ENCODE assay signal across 19 mouse cellular contexts in the genomic region with DNA sequence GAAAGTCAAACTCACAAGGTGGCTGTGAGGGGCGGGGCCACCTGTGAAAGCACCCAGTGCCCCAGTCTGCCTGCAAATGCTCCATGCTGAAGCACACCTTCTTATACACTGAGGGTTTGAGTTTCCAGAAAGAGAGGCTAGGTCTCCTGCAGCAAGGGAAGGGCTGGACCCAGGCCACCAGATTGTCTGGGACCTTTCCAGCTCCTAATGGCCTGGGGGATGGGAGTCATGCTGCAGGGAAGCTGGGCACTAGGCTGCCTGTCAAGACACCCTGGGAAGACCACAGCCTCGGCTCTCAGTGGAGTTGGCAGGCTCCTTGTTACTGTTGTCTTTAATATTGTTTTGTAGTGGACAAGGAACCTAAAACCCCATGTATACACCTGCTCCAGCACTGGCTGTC. TPM values are rescaled to one million over a fixed set of nuclear protein-coding genes. Genes with fewer than 3 reads are reported as not detected.
DNase-seq lines count a peak whose midpoint lies in the region; ATAC-seq and TF ChIP-seq lines count a peak whose summit lies in the region.
"Had no signal": no experiment of that assay in that cellular context is flagged by ENCODE, and none has a peak within 500 bp of the region (broad histone marks: within the 10 kb centered on the region; RNA-seq: fewer than 3 reads in every experiment).

No protein-coding gene starts in this region.

- peaks cover 8% of the 10 kb centered on the region for H3K4me1 ChIP-seq in forebrain, embryonic 16.5 days (replicated peaks; ENCODE audit: control insufficient read depth, insufficient read depth, low read length)
- H3K4me1 ChIP-seq in forebrain, embryonic 12.5 days, result peaks cover 11% of the 10 kb centered on the region; the same call in 1 of the 2 replicates
- peaks cover 34% of the 10 kb centered on the region for H3K4me1 ChIP-seq in liver, adult 2 months (ENCODE audit: control insufficient read depth, insufficient read depth, low read length)
- H3K4me1 ChIP-seq in heart, embryonic 15.5 days (replicated peaks), result peaks cover 55% of the 10 kb centered on the region
- H3K4me1 ChIP-seq in limb, embryonic 14.5 days (ENCODE audit: control insufficient read depth, insufficient read depth, low read length), result no peaks in the 10 kb centered on the region
- H3K4me1 ChIP-seq: embryonic facial prominence, embryonic 12.5 days had no signal

- no peak for ATAC-seq in forebrain, embryonic 16.5 days
- ATAC-seq in forebrain, embryonic 12.5 days (ENCODE audit: low FRiP score), result no peak
- ATAC-seq in heart, embryonic 15.5 days (replicated peaks; ENCODE audit: insufficient number of reproducible peaks, insufficient read depth, low FRiP score, low read depth), result no peak
- no peak for ATAC-seq in limb, embryonic 14.5 days (ENCODE audit: low FRiP score, low read depth)
- ATAC-seq: activated CD4-positive, CD25-positive, alpha-beta regulatory T cell, adult 4 months; forebrain, embryonic 15.5 days had no signal

- DNase-seq in liver, adult 2 months (ENCODE audit: extremely low read depth, low read depth, low spot score), result peak; percentile 29
- DNase-seq in liver, result no peak
- no peak for DNase-seq in limb, embryonic 14.5 days (ENCODE audit: low spot score)
- no peak for DNase-seq in thymus, adult 18-20 months
- no peak for DNase-seq in thymus, postnatal 36 days
- DNase-seq: cerebellum, adult 2 months; kidney, adult 9 months; lung, postnatal 14 days; spleen, adult 18-20 months had no signal

- H3K27me3 ChIP-seq in forebrain, embryonic 16.5 days (replicated peaks; ENCODE audit: control insufficient read depth, insufficient read depth, low read length), result no peaks in the 10 kb centered on the region
- H3K27me3 ChIP-seq in forebrain, embryonic 12.5 days, result no peaks in the 10 kb centered on the region
- no peaks in the 10 kb centered on the region for H3K27me3 ChIP-seq in liver, adult 2 months (ENCODE audit: control insufficient read depth, insufficient read depth, low read length)
- H3K27me3 ChIP-seq in heart, embryonic 15.5 days, result no peaks in the 10 kb centered on the region
- no peaks in the 10 kb centered on the region for H3K27me3 ChIP-seq in limb, embryonic 14.5 days (ENCODE audit: control insufficient read depth, insufficient read depth, low read length)
- H3K27me3 ChIP-seq: embryonic facial prominence, embryonic 12.5 days; forebrain, embryonic 15.5 days; limb, embryonic 15.5 days had no signal

- H3K36me3 ChIP-seq in forebrain, embryonic 16.5 days (ENCODE audit: control insufficient read depth, insufficient read depth), result no peaks in the 10 kb centered on the region
- peaks cover 12% of the 10 kb centered on the region; the same call in 1 of the 2 replicates for H3K36me3 ChIP-seq in forebrain, embryonic 12.5 days (replicated peaks)
- no peaks in the 10 kb centered on the region for H3K36me3 ChIP-seq in liver, adult 2 months (ENCODE audit: control insufficient read depth, insufficient read depth, low read length)
- H3K36me3 ChIP-seq in heart, embryonic 15.5 days, result 0 out of 2 replicates have a peak, but pooled peaks cover 5% of the 10 kb centered on the region
- H3K36me3 ChIP-seq in limb, embryonic 14.5 days (ENCODE audit: control insufficient read depth, insufficient read depth, low read length), result no peaks in the 10 kb centered on the region
- H3K36me3 ChIP-seq: forebrain, embryonic 15.5 days had no signal

- H3K9ac ChIP-seq in forebrain, embryonic 16.5 days (replicated peaks; ENCODE audit: low read depth, low read length), result 0 out of 2 replicates have a peak overlapping the region, but pooled peaks have one; percentile 17
- H3K9ac ChIP-seq in forebrain, embryonic 12.5 days, result no peak overlapping the region
- peak overlapping the region; percentile 21; the same call in 1 of the 2 replicates for H3K9ac ChIP-seq in liver, adult 2 months (ENCODE audit: low read depth, low read length)
- no peak overlapping the region for H3K9ac ChIP-seq in heart, embryonic 15.5 days
- peak overlapping the region; percentile 12; the same call in 1 of the 2 replicates for H3K9ac ChIP-seq in limb, embryonic 14.5 days (ENCODE audit: low read depth, low read length, severe bottlenecking)
- H3K9ac ChIP-seq: embryonic facial prominence, embryonic 12.5 days; forebrain, embryonic 15.5 days; limb, embryonic 15.5 days had no signal

- peaks cover 37% of the 10 kb centered on the region; the same call in 1 of the 2 replicates for H3K79me2 ChIP-seq in liver, adult 2 months (ENCODE audit: control insufficient read depth, insufficient read depth, low read length)

- no peak for TF ChIP-seq CTCF in liver, adult 2 months (IDR thresholded peaks at IDR 0.05; ENCODE audit: low read depth, low read length)

- no peak overlapping the region for H3K27ac ChIP-seq in forebrain, embryonic 16.5 days (ENCODE audit: low read length)
- H3K27ac ChIP-seq in forebrain, embryonic 12.5 days, result no peak overlapping the region
- peak overlapping the region; percentile 89 for H3K27ac ChIP-seq in liver, adult 2 months (replicated peaks; ENCODE audit: insufficient read depth, low read depth, low read length)
- H3K27ac ChIP-seq in heart, embryonic 15.5 days, result peak overlapping the region; percentile 85
- H3K27ac ChIP-seq in limb, embryonic 14.5 days (replicated peaks; ENCODE audit: low read depth, low read length), result no peak overlapping the region
- H3K27ac ChIP-seq: embryonic facial prominence, embryonic 12.5 days; forebrain, embryonic 15.5 days; limb, embryonic 15.5 days had no signal

- no peak overlapping the region for H3K4me3 ChIP-seq in forebrain, embryonic 16.5 days (replicated peaks; ENCODE audit: low read length)
- no peak overlapping the region for H3K4me3 ChIP-seq in forebrain, embryonic 12.5 days (replicated peaks)
- no peak overlapping the region for H3K4me3 ChIP-seq in liver, adult 2 months (ENCODE audit: insufficient read depth, low read depth, low read length)
- H3K4me3 ChIP-seq in heart, embryonic 15.5 days, result no peak overlapping the region
- no peak overlapping the region for H3K4me3 ChIP-seq in limb, embryonic 14.5 days (replicated peaks; ENCODE audit: low read length)
- H3K4me3 ChIP-seq: embryonic facial prominence, embryonic 12.5 days; forebrain, embryonic 15.5 days; limb, embryonic 15.5 days had no signal

- no peak for TF ChIP-seq POLR2A in liver, adult 2 months (IDR thresholded peaks at IDR 0.05; ENCODE audit: extremely low read depth, insufficient read depth, low read length)
- no peak for TF ChIP-seq POLR2A in limb, embryonic 14.5 days (IDR thresholded peaks at IDR 0.05; ENCODE audit: borderline replicate concordance, extremely low read depth, insufficient read depth, insufficient read length)

- WGBS in forebrain, embryonic 16.5 days, result 61% methylated on average over 2 of the region's 2 CpGs
- WGBS in forebrain, embryonic 12.5 days, result 84% methylated on average over 2 of the region's 2 CpGs
- 63% methylated on average over 2 of the region's 2 CpGs for WGBS in liver, adult 2 months
- 64% methylated on average over 2 of the region's 2 CpGs for WGBS in heart, embryonic 15.5 days
- WGBS in limb, embryonic 14.5 days, result 85% methylated on average over 2 of the region's 2 CpGs

- no peaks in the 10 kb centered on the region for H3K9me3 ChIP-seq in forebrain, embryonic 16.5 days (ENCODE audit: control insufficient read depth, low read length)
- H3K9me3 ChIP-seq in forebrain, embryonic 12.5 days, result no peaks in the 10 kb centered on the region
- H3K9me3 ChIP-seq in heart, embryonic 15.5 days (replicated peaks), result no peaks in the 10 kb centered on the region
- no peaks in the 10 kb centered on the region for H3K9me3 ChIP-seq in limb, embryonic 14.5 days (ENCODE audit: control insufficient read depth, low read length)
- H3K9me3 ChIP-seq: embryonic facial prominence, embryonic 12.5 days; forebrain, embryonic 15.5 days; limb, embryonic 15.5 days had no signal

- no peak overlapping the region for H3K4me2 ChIP-seq in forebrain, embryonic 16.5 days (ENCODE audit: low read length)
- H3K4me2 ChIP-seq in forebrain, embryonic 12.5 days, result no peak overlapping the region
- 0 out of 2 replicates have a peak overlapping the region, but pooled peaks have one; percentile 4 for H3K4me2 ChIP-seq in heart, embryonic 15.5 days
- H3K4me2 ChIP-seq in limb, embryonic 14.5 days (replicated peaks; ENCODE audit: low read depth, low read length, severe bottlenecking), result no peak overlapping the region
- H3K4me2 ChIP-seq: embryonic facial prominence, embryonic 12.5 days; forebrain, embryonic 15.5 days; limb, embryonic 15.5 days; midbrain, embryonic 11.5 days had no signal

RNA-seq across cellular contexts. Expression of a gene that starts 8.3 kb away (rescaled TPM):
- polyA plus RNA-seq in forebrain, embryonic 16.5 days (2015; fragmentation: Nextera tagmentation; extraction: Ambion mirVana), result 43.5 and 43.8 TPM in 2 replicates
- polyA plus RNA-seq in forebrain, embryonic 12.5 days (2016; fragmentation: Nextera tagmentation; extraction: Ambion mirVana), result 45.5 and 48.3 TPM in 2 replicates
- total RNA-seq in liver, adult 2 months (2014; rRNA removed), result 12.9 and 16.0 TPM in 2 replicates
- 34.1 and 40.4 TPM in 2 replicates for polyA plus RNA-seq in liver, adult 2 months (2012; rRNA removed)
- polyA plus RNA-seq in heart, embryonic 15.5 days (2015; fragmentation: Nextera tagmentation; extraction: Ambion mirVana), result 33.8 and 37.9 TPM in 2 replicates
- 19.6 and 23.6 TPM in 2 replicates for polyA plus RNA-seq in limb, embryonic 14.5 days (2012; rRNA removed)
- polyA plus RNA-seq in limb, embryonic 14.5 days (2014; fragmentation: Nextera tagmentation; extraction: Ambion mirVana), result 27.5 and 31.7 TPM in 2 replicates

RNA-seq across cellular contexts. Expression of a gene that starts 24.1 kb away (rescaled TPM):
- polyA plus RNA-seq in forebrain, embryonic 16.5 days (2015; fragmentation: Nextera tagmentation; extraction: Ambion mirVana), result 2.5 and 2.7 TPM in 2 replicates
- 1.6 and 1.7 TPM in 2 replicates for polyA plus RNA-seq in forebrain, embryonic 12.5 days (2016; fragmentation: Nextera tagmentation; extraction: Ambion mirVana)
- 0.09 and 0.40 TPM in 2 replicates for total RNA-seq in liver, adult 2 months (2014; rRNA removed)
- 1.8 and 2.7 TPM in 2 replicates for polyA plus RNA-seq in liver, adult 2 months (2012; rRNA removed)
- polyA plus RNA-seq in heart, embryonic 15.5 days (2015; fragmentation: Nextera tagmentation; extraction: Ambion mirVana), result 2.1 and 2.2 TPM in 2 replicates
- 9.2 and 15.5 TPM in 2 replicates for polyA plus RNA-seq in limb, embryonic 14.5 days (2012; rRNA removed)
- polyA plus RNA-seq in limb, embryonic 14.5 days (2014; fragmentation: Nextera tagmentation; extraction: Ambion mirVana), result 4.0 and 4.4 TPM in 2 replicates

RNA-seq across cellular contexts. Expression of a gene that starts 35.2 kb away (rescaled TPM):
- 38.0 and 40.3 TPM in 2 replicates for polyA plus RNA-seq in forebrain, embryonic 16.5 days (2015; fragmentation: Nextera tagmentation; extraction: Ambion mirVana)
- polyA plus RNA-seq in forebrain, embryonic 12.5 days (2016; fragmentation: Nextera tagmentation; extraction: Ambion mirVana), result 42.4 and 43.0 TPM in 2 replicates
- total RNA-seq in liver, adult 2 months (2014; rRNA removed), result 6.3 and 11.3 TPM in 2 replicates
- polyA plus RNA-seq in liver, adult 2 months (2012; rRNA removed), result 24.2 and 37.1 TPM in 2 replicates
- polyA plus RNA-seq in heart, embryonic 15.5 days (2015; fragmentation: Nextera tagmentation; extraction: Ambion mirVana), result 81.2 and 81.6 TPM in 2 replicates
- 126 and 169 TPM in 2 replicates for polyA plus RNA-seq in limb, embryonic 14.5 days (2012; rRNA removed)
- 66.7 and 67.0 TPM in 2 replicates for polyA plus RNA-seq in limb, embryonic 14.5 days (2014; fragmentation: Nextera tagmentation; extraction: Ambion mirVana)

RNA-seq across cellular contexts. Expression of a gene that starts 43.5 kb away (rescaled TPM):
- 0.39 and 0.61 TPM in 2 replicates for polyA plus RNA-seq in forebrain, embryonic 16.5 days (2015; fragmentation: Nextera tagmentation; extraction: Ambion mirVana)
- polyA plus RNA-seq in forebrain, embryonic 12.5 days (2016; fragmentation: Nextera tagmentation; extraction: Ambion mirVana), result 0.19 TPM in 1 of 2 replicates, not detected in the other
- 0.20 TPM in 1 of 2 replicates, not detected in the other for total RNA-seq in liver, adult 2 months (2014; rRNA removed)
- polyA plus RNA-seq in liver, adult 2 months (2012; rRNA removed), result 0.13 TPM in 1 of 2 replicates, not detected in the other
- 0.11 and 0.16 TPM in 2 replicates for polyA plus RNA-seq in heart, embryonic 15.5 days (2015; fragmentation: Nextera tagmentation; extraction: Ambion mirVana)
- polyA plus RNA-seq in limb, embryonic 14.5 days (2012; rRNA removed), result not detected in 2 replicates
- not detected in 2 replicates for polyA plus RNA-seq in limb, embryonic 14.5 days (2014; fragmentation: Nextera tagmentation; extraction: Ambion mirVana)
- total RNA-seq: gastrocnemius, postnatal 4 days; MEL had no signal
- polyA plus RNA-seq: embryonic facial prominence, embryonic 12.5 days had no signal

RNA-seq across cellular contexts. Expression of a gene that starts 46.0 kb away (rescaled TPM):
- 127 and 128 TPM in 2 replicates for polyA plus RNA-seq in forebrain, embryonic 16.5 days (2015; fragmentation: Nextera tagmentation; extraction: Ambion mirVana)
- polyA plus RNA-seq in forebrain, embryonic 12.5 days (2016; fragmentation: Nextera tagmentation; extraction: Ambion mirVana), result 70.3 and 74.1 TPM in 2 replicates
- 0.27 and 0.65 TPM in 2 replicates for total RNA-seq in liver, adult 2 months (2014; rRNA removed)
- 0.62 and 1.1 TPM in 2 replicates for polyA plus RNA-seq in liver, adult 2 months (2012; rRNA removed)
- 27.2 TPM in 2 replicates for polyA plus RNA-seq in heart, embryonic 15.5 days (2015; fragmentation: Nextera tagmentation; extraction: Ambion mirVana)
- polyA plus RNA-seq in limb, embryonic 14.5 days (2012; rRNA removed), result 44.3 and 59.4 TPM in 2 replicates
- polyA plus RNA-seq in limb, embryonic 14.5 days (2014; fragmentation: Nextera tagmentation; extraction: Ambion mirVana), result 22.5 and 30.6 TPM in 2 replicates
- polyA plus RNA-seq: activated CD4-positive, CD25-positive, alpha-beta regulatory T cell, adult 4 months had no signal

Comparison
In these comparisons a context has a peak if more than half of its experiments do, and no peak if none do; other contexts are left out.
1. H3K9ac ChIP-seq: peak in forebrain, embryonic 16.5 days (single experiment), liver, adult 2 months (single experiment) and limb, embryonic 14.5 days (single experiment); none in forebrain, embryonic 12.5 days (single experiment) and heart, embryonic 15.5 days (single experiment).
2. H3K27ac ChIP-seq: peak in liver, adult 2 months (single experiment) and heart, embryonic 15.5 days (single experiment); none in forebrain, embryonic 16.5 days (single experiment), forebrain, embryonic 12.5 days (single experiment) and limb, embryonic 14.5 days (single experiment).